Comparison of ENCODE assay signal across 8 mouse cellular contexts in genomic region chr2:18800646-18801251, GRCm38 (mm10).
A peak's percentile ranks its signal among the peaks of the same experiment; 100 is the strongest.
DNase-seq lines count a peak whose midpoint lies in the region; ATAC-seq and TF ChIP-seq lines count a peak whose summit lies in the region.

No protein-coding gene starts in this region.

- no peak for DNase-seq in lung, adult 2 months
- DNase-seq in forebrain, embryonic 10.5 days (ENCODE audit: extremely low spot score, low spot score), result no peak
- peak; percentile 51 for DNase-seq in retina, postnatal 1 day
- DNase-seq in ovary, postnatal 14 days (ENCODE audit: low spot score), result no peak
- no peak for DNase-seq in kidney, postnatal 25 days

- WGBS in lung, embryonic 15.5 days, result 6% methylated on average over 24 of the region's 24 CpGs
- 13% methylated on average over 24 of the region's 24 CpGs for WGBS in lung, adult 2 months
- under 1% methylated on average over 24 of the region's 24 CpGs for WGBS in forebrain, embryonic 10.5 days
- 9% methylated on average over 24 of the region's 24 CpGs for WGBS in intestine, postnatal 0 days

- no peaks in the 10 kb centered on the region for H3K9me3 ChIP-seq in lung, embryonic 15.5 days
- H3K9me3 ChIP-seq in forebrain, embryonic 10.5 days, result no peaks in the 10 kb centered on the region
- H3K9me3 ChIP-seq in intestine, postnatal 0 days (ENCODE audit: control insufficient read depth), result no peaks in the 10 kb centered on the region

- no peak for TF ChIP-seq POLR2A in lung, adult 2 months (IDR thresholded peaks at IDR 0.05; ENCODE audit: borderline replicate concordance, extremely low read depth, low read depth, low read length)

- no peak overlapping the region for H3K27ac ChIP-seq in lung, embryonic 15.5 days
- H3K27ac ChIP-seq in forebrain, embryonic 10.5 days, result peak overlapping the region; percentile 64; the same call in 1 of the 2 replicates
- H3K27ac ChIP-seq in intestine, postnatal 0 days (ENCODE audit: low read depth, low read length), result no peak overlapping the region

- peak overlapping the region; percentile 84 for H3K4me2 ChIP-seq in lung, embryonic 15.5 days
- peak overlapping the region; percentile 70 for H3K4me2 ChIP-seq in intestine, postnatal 0 days (replicated peaks; ENCODE audit: low read depth)

- peak overlapping the region; percentile 43 for H3K4me3 ChIP-seq in lung, embryonic 15.5 days
- no peak overlapping the region for H3K4me3 ChIP-seq in lung, adult 2 months (replicated peaks; ENCODE audit: extremely low read depth, low read depth, low read length)
- peak overlapping the region; percentile 54 for H3K4me3 ChIP-seq in forebrain, embryonic 10.5 days
- H3K4me3 ChIP-seq in intestine, postnatal 0 days (ENCODE audit: low read depth, low read length), result peak overlapping the region; percentile 40

- no peak for TF ChIP-seq CTCF in lung, adult 2 months (IDR thresholded peaks at IDR 0.05; ENCODE audit: insufficient read depth, low read length)
- no peak for TF ChIP-seq CTCF in intestine, postnatal 0 days (IDR thresholded peaks at IDR 0.05; ENCODE audit: low read depth)

- H3K9ac ChIP-seq in lung, embryonic 15.5 days, result no peak overlapping the region
- no peak overlapping the region for H3K9ac ChIP-seq in intestine, postnatal 0 days (ENCODE audit: low read depth, low read length)

- H3K27me3 ChIP-seq in lung, embryonic 15.5 days, result peaks cover 68% of the 10 kb centered on the region
- H3K27me3 ChIP-seq in forebrain, embryonic 10.5 days (ENCODE audit: poor library complexity, severe bottlenecking), result peaks cover 89% of the 10 kb centered on the region
- H3K27me3 ChIP-seq in intestine, postnatal 0 days (replicated peaks; ENCODE audit: control insufficient read depth, insufficient read depth, low read length), result peaks cover 39% of the 10 kb centered on the region

- H3K36me3 ChIP-seq in lung, embryonic 15.5 days, result no peaks in the 10 kb centered on the region
- no peaks in the 10 kb centered on the region for H3K36me3 ChIP-seq in forebrain, embryonic 10.5 days (replicated peaks)
- no peaks in the 10 kb centered on the region for H3K36me3 ChIP-seq in intestine, postnatal 0 days (ENCODE audit: control insufficient read depth, insufficient read depth)

- ATAC-seq in lung, embryonic 15.5 days (ENCODE audit: borderline replicate concordance, extremely low read depth, low FRiP score, low TSS enrichment), result no peak
- ATAC-seq in intestine, postnatal 0 days, result no peak
- ATAC-seq in monocyte, adult 5-6 weeks (replicated peaks; ENCODE audit: insufficient number of reproducible peaks, low FRiP score, low TSS enrichment, poor library complexity, severe bottlenecking), result no peak

- peaks cover 26% of the 10 kb centered on the region for H3K4me1 ChIP-seq in lung, embryonic 15.5 days
- H3K4me1 ChIP-seq in lung, adult 2 months (ENCODE audit: control insufficient read depth, insufficient read depth, low read length), result peaks cover 5% of the 10 kb centered on the region; the same call in 1 of the 2 replicates
- peaks cover 44% of the 10 kb centered on the region for H3K4me1 ChIP-seq in forebrain, embryonic 10.5 days
- H3K4me1 ChIP-seq in intestine, postnatal 0 days (replicated peaks; ENCODE audit: control insufficient read depth, insufficient read depth, low read length), result no peaks in the 10 kb centered on the region
